Mouse (Mus musculus): Measurements from ENCODE around the gene Prlr. TPM values are rescaled to one million over a fixed set of nuclear protein-coding genes. Genes with fewer than 3 reads are reported as not detected.

The Prlr gene
- total and polyA plus RNA-seq, 2 experiments from 2014 or later: 1.9 to 3.7 TPM

DNA sequence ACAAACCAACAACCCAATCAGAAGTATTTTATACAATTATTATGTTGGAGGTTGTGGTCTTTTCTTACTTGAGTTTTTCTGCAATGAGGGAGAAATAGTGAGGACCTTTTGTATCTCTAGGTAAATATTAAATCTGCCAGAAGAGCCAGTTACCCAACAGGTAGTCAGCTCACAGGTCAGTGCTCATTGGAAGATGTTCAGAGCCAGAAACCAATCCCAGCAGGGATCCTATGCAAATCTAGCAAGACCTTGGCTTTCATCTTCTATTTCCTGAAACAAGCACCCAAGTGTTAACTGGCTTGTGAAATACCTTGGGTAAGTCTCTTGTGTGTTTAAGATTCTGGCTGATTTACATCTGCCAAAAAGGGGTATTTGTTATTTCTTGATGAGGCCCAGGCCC lies 99.3 kb downstream of the Prlr start:
- Histone ChIP-seq H3K27me3 (ENCODE audit: insufficient read depth, low read length) (no peaks in the 10 kb centered on the region), H3K27ac (ENCODE audit: low read depth, low read length) (no peak overlapping the region), H3K4me3 (ENCODE audit: low read depth, low read length) (no peak overlapping the region), H3K9ac (no peak overlapping the region), H3K9me3 (ENCODE audit: low read length) (no peaks in the 10 kb centered on the region), H3K4me1 (ENCODE audit: insufficient read depth) (no peaks in the 10 kb centered on the region), H3K36me3 (ENCODE audit: insufficient read depth) (no peaks in the 10 kb centered on the region), H3K4me2 (ENCODE audit: low read depth) (no peak overlapping the region)
- no peak for DNase-seq
- ATAC-seq: no peak
- no peak for TF ChIP-seq CTCF (IDR thresholded peaks at IDR 0.05; ENCODE audit: low read depth)

DNA sequence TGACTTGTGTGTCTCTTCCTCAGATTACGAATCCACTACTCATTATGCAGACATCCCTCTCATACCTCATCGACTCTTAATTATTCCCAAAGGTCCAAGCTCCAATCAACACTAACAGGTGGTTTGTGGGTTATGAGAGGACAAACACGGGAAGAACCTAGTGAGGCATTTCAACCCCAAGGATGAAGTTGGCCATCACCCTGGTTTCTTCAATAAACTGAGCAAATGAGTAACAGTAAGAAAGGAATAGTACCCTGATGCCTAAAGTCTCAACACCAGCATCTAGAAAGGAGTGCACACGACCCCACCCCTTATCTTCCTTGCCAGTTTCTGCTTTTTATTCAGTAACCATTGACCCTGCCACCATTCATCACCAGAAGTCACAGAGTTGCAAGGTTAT lies 100.4 kb downstream of the Prlr start:
- Histone ChIP-seq H3K4me2 (ENCODE audit: low read depth) (no peak overlapping the region), H3K27me3 (ENCODE audit: insufficient read depth, low read length) (no peaks in the 10 kb centered on the region), H3K9me3 (ENCODE audit: low read length) (no peaks in the 10 kb centered on the region), H3K4me1 (ENCODE audit: insufficient read depth) (no peaks in the 10 kb centered on the region), H3K27ac (ENCODE audit: low read depth, low read length) (no peak overlapping the region), H3K4me3 (ENCODE audit: low read depth, low read length) (no peak overlapping the region), H3K36me3 (ENCODE audit: insufficient read depth) (no peaks in the 10 kb centered on the region), H3K9ac (no peak overlapping the region)
- DNase-seq (no peak), ATAC-seq (no peak)
- TF ChIP-seq CTCF (IDR thresholded peaks at IDR 0.05; ENCODE audit: low read depth): no peak
- 83% methylated on average over 4 of the region's 4 CpGs for WGBS

DNA sequence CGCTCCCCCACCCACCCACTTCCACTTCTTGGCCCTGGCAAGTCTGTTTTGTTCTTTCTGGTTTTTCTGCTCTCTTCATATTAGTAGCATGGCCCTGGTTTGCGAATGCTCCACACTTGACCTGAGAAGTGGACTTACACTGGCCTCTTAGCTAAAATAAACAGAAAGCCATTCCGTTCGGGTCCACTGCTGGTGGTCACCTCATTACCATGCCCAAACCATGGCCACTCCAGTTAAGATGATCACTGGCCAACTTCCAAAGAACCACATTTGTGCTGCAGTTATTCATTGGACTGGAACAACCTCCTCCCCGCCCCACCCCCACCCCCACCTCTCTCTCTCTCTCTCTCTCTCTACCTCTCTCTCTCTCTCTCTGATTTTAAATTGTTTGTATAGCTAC lies 104.5 kb downstream of the Prlr start:
- no peaks in the 10 kb centered on the region for H3K4me1 ChIP-seq (ENCODE audit: insufficient read depth)
- H3K27me3 ChIP-seq (ENCODE audit: insufficient read depth, low read length): no peaks in the 10 kb centered on the region
- H3K4me2 ChIP-seq (ENCODE audit: low read depth): no peak overlapping the region
- H3K36me3 ChIP-seq (ENCODE audit: insufficient read depth): no peaks in the 10 kb centered on the region
- TF ChIP-seq CTCF (IDR thresholded peaks at IDR 0.05; ENCODE audit: low read depth): no peak
- no peaks in the 10 kb centered on the region for H3K9me3 ChIP-seq (ENCODE audit: low read length)
- no peak overlapping the region for H3K9ac ChIP-seq
- DNase-seq (no peak), ATAC-seq (no peak)
- WGBS: 85% methylated on average over 5 of the region's 5 CpGs
- H3K4me3 ChIP-seq (ENCODE audit: low read depth, low read length): no peak overlapping the region
- no peak overlapping the region for H3K27ac ChIP-seq (ENCODE audit: low read depth, low read length)

DNA sequence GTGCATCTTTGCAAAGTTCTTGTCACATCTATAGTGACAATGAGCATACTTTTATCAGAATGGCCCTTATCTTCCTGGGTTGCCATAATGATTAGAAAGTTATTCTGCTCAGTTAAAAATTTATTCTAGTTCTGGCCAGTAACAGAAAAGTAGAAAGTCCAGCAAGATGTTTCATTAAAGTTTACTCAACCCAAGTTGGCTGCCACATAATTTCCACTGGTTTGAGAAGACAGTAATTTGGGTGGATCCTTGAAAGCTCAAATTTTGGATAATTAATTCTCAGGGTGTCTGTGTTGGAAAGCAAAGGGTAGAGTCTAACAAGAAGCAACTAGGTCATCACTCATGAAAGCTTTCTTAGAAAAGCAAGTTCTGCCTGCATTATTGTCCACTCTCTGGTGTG lies 106.6 kb downstream of the Prlr start:
- TF ChIP-seq CTCF (IDR thresholded peaks at IDR 0.05; ENCODE audit: low read depth): no peak
- no peak for ATAC-seq
- Histone ChIP-seq H3K4me3 (ENCODE audit: low read depth, low read length) (no peak overlapping the region), H3K27me3 (ENCODE audit: insufficient read depth, low read length) (no peaks in the 10 kb centered on the region), H3K9me3 (ENCODE audit: low read length) (no peaks in the 10 kb centered on the region), H3K9ac (no peak overlapping the region), H3K4me1 (ENCODE audit: insufficient read depth) (no peaks in the 10 kb centered on the region), H3K36me3 (ENCODE audit: insufficient read depth) (no peaks in the 10 kb centered on the region), H3K4me2 (ENCODE audit: low read depth) (no peak overlapping the region), H3K27ac (ENCODE audit: low read depth, low read length) (no peak overlapping the region)
- DNase-seq: no peak

DNA sequence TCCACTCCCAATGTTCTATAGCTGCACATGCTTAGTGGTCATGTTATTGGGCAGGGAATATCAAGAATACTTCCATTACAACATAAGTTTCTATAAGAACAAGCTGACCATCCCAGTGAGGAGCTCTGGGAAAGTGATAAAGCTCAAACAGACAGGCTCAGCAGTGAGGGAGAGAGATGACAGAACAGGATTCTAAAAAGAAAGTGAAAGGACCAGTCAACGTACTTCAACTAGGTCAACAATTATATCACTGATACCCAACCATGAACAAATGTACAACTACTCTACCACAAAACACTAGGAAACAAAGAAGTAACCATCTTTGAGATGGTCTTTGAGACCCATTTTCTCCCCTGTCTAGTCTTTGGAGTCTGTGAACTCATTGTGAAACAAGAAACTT lies 119.5 kb downstream of the Prlr start:
- DNase-seq (no peak), ATAC-seq (no peak)
- no peaks in the 10 kb centered on the region for H3K9me3 ChIP-seq (ENCODE audit: low read length)
- H3K4me1 ChIP-seq (ENCODE audit: insufficient read depth): no peaks in the 10 kb centered on the region
- WGBS: 86% methylated on average over 1 of the region's 1 CpGs
- H3K27ac ChIP-seq (ENCODE audit: low read depth, low read length): no peak overlapping the region
- H3K36me3 ChIP-seq (ENCODE audit: insufficient read depth): no peaks in the 10 kb centered on the region
- TF ChIP-seq CTCF (IDR thresholded peaks at IDR 0.05; ENCODE audit: low read depth): no peak
- H3K9ac ChIP-seq: no peak overlapping the region
- no peak overlapping the region for H3K4me2 ChIP-seq (ENCODE audit: low read depth)
- no peaks in the 10 kb centered on the region for H3K27me3 ChIP-seq (ENCODE audit: insufficient read depth, low read length)
- no peak overlapping the region for H3K4me3 ChIP-seq (ENCODE audit: low read depth, low read length)

DNA sequence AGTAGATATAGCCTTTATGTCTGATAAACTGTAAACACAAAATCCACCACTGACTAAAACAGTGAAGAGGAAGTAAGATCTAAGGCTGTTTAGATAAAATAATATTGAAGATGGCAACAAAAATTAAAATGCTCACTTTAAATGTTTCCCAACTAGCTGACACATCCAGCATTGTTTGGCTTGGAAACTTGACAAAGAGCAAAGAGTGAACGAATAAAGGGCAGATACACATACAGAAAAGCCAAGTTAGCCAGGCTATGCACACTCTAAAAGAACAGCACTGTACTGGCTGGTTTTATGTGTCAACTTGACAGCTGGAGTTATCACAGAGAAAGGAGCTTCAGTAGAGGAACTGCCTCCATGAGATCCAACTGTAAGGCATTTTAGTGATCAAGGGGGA lies 121.0 kb downstream of the Prlr start:
- DNase-seq: no peak
- ATAC-seq: no peak

DNA sequence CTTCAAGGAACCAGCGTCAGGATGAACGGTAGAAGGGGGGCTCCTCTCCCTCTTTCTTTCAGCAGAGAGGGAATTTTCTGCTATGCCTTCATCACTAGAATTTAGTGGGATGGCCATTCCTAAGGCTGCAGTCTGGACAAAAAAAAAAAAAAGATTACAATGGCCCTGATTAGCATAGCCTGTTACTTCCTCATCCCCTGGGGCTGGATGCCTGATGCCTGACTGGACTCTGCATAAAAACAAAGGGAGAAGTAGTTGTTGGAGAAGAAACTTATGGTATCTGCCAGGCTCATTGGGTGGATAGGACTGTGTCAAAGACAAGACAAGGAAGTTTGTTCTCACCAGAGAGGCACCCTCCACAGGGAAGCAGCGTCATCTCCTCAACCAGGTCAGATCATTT lies 122.4 kb downstream of the Prlr start:
- DNase-seq: no peak
- Histone ChIP-seq H3K36me3 (ENCODE audit: insufficient read depth) (no peaks in the 10 kb centered on the region), H3K9me3 (ENCODE audit: low read length) (no peaks in the 10 kb centered on the region), H3K9ac (no peak overlapping the region), H3K4me3 (ENCODE audit: low read depth, low read length) (no peak overlapping the region), H3K27me3 (ENCODE audit: insufficient read depth, low read length) (no peaks in the 10 kb centered on the region), H3K4me1 (ENCODE audit: insufficient read depth) (no peaks in the 10 kb centered on the region), H3K4me2 (ENCODE audit: low read depth) (no peak overlapping the region), H3K27ac (ENCODE audit: low read depth, low read length) (no peak overlapping the region)
- ATAC-seq: no peak
- TF ChIP-seq CTCF (IDR thresholded peaks at IDR 0.05; ENCODE audit: low read depth): no peak
- 70% methylated on average over 3 of the region's 3 CpGs for WGBS

More for the DNA sequence above, 121.0 kb downstream of the Prlr start:
- Histone ChIP-seq H3K4me2 (ENCODE audit: low read depth) (no peak overlapping the region), H3K27ac (ENCODE audit: low read depth, low read length) (no peak overlapping the region), H3K27me3 (ENCODE audit: insufficient read depth, low read length) (no peaks in the 10 kb centered on the region), H3K9me3 (ENCODE audit: low read length) (no peaks in the 10 kb centered on the region), H3K9ac (no peak overlapping the region), H3K36me3 (ENCODE audit: insufficient read depth) (no peaks in the 10 kb centered on the region), H3K4me3 (ENCODE audit: low read depth, low read length) (no peak overlapping the region), H3K4me1 (ENCODE audit: insufficient read depth) (no peaks in the 10 kb centered on the region)
- 67% methylated on average over 1 of the region's 1 CpGs for WGBS
- TF ChIP-seq CTCF (IDR thresholded peaks at IDR 0.05; ENCODE audit: low read depth): no peak

DNA sequence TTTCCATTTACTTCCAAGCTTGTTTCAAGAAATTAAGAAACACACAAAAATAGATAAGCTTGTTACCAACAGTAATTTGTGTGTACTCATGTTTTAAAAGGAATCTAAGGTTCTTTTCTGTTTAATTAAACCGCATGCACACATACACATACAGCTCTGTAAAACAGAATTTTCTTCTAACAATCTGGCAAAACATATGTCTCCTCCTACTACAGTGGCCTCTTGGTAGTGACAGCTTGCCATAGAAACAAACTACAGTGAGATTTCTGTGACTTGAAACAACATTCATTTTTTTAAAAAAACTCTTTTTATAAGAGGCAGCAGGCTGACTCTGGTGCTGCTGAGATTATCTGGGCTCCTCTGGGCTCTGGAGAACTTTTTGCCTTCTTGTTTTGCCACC lies 129.4 kb downstream of the Prlr start:
- DNase-seq (peak; percentile 20), ATAC-seq (peak; percentile 94)
- Histone ChIP-seq H3K4me3 (ENCODE audit: low read depth, low read length) (no peak overlapping the region), H3K4me2 (ENCODE audit: low read depth) (no peak overlapping the region), H3K9ac (no peak overlapping the region), H3K9me3 (ENCODE audit: low read length) (no peaks in the 10 kb centered on the region), H3K27ac (ENCODE audit: low read depth, low read length) (no peak overlapping the region), H3K27me3 (ENCODE audit: insufficient read depth, low read length) (no peaks in the 10 kb centered on the region), H3K4me1 (ENCODE audit: insufficient read depth) (no peaks in the 10 kb centered on the region), H3K36me3 (ENCODE audit: insufficient read depth) (no peaks in the 10 kb centered on the region)
- 59% methylated on average over 1 of the region's 1 CpGs for WGBS
- TF ChIP-seq CTCF (IDR thresholded peaks at IDR 0.05; ENCODE audit: low read depth): no peak
